Mouse (Mus musculus) limb, embryonic 10.5 days (tissue): ENCODE measurements around the gene Nkg7. TPM values are rescaled to one million over a fixed set of nuclear protein-coding genes. Genes with fewer than 3 reads are reported as not detected.

Experiments used
- DNase-seq: peaks from one replicate; pipeline ENCODE4 v3.0.0-alpha.2; 2017; ENCODE audit warnings: low spot score
- H3K27ac ChIP-seq: fragments of 300-500 bp; sonication (generic); 2 replicates; pipeline ENCODE4 v1.5.1; 2016; ENCODE audit warnings: mild to moderate bottlenecking
- H3K27me3 ChIP-seq: fragments of 300-500 bp; sonication (generic); 2 replicates; pipeline ENCODE4 v1.6.1; 2016; ENCODE audit warnings: low read depth, mild to moderate bottlenecking; ENCODE audit not compliant: poor library complexity, severe bottlenecking
- H3K36me3 ChIP-seq: fragments of 300-500 bp; sonication (generic); 2 replicates; pipeline ENCODE4 v1.6.1; 2016; ENCODE audit warnings: mild to moderate bottlenecking, moderate library complexity
- H3K4me1 ChIP-seq: fragments of 300-500 bp; sonication (generic); 2 replicates; pipeline ENCODE4 v1.6.1; 2016
- H3K4me3 ChIP-seq: fragments of 300-500 bp; sonication (generic); 2 replicates; pipeline ENCODE4 v1.5.1; 2016; ENCODE audit warnings: mild to moderate bottlenecking, moderate library complexity
- H3K9me3 ChIP-seq: fragments of 300-500 bp; sonication (generic); replicated peaks from 2 replicates; pipeline ENCODE4 v1.6.1; 2016; ENCODE audit warnings: mild to moderate bottlenecking
- WGBS: fragments of 180-500 bp; shearing (Covaris S2); methylation state at CpG from one replicate; pipeline ENCODE4 v1.1.7; 2016; 5-methylcytosine and 5-hydroxymethylcytosine counted together
- polyA plus RNA-seq: library from polyadenylated mRNA; unstranded; fragments of >200 nt; fragmentation: Nextera tagmentation; extraction: Ambion mirVana; gene quantifications from 2 replicates; pipeline ENCODE4 v1.2.1, GENCODE M21; 2016

The Nkg7 gene
- polyA plus RNA-seq, 1 experiment from 2014 or later = 0.28 TPM

GRCm38 (mm10) chr7:43452609-43453008, 15.7 kb downstream of the Nkg7 start:
- Histone ChIP-seq H3K4me1 (no peaks in the 10 kb centered on the region), H3K27me3 (no peaks in the 10 kb centered on the region), H3K36me3 (peaks cover 65% of the 10 kb centered on the region), H3K9me3 (no peaks in the 10 kb centered on the region), H3K4me3 (no peak overlapping the region), H3K27ac (no peak overlapping the region)
- 38% methylated on average over 4 of the region's 4 CpGs for WGBS
- no peak for DNase-seq

- no peaks in the 10 kb centered on the region for H3K27me3 ChIP-seq
- 85% methylated on average over 14 of the region's 14 CpGs for WGBS
- peaks cover 70% of the 10 kb centered on the region for H3K36me3 ChIP-seq
- H3K4me3 ChIP-seq = no peak overlapping the region
- DNase-seq = no peak
- no peaks in the 10 kb centered on the region for H3K9me3 ChIP-seq
- H3K4me1 ChIP-seq = no peaks in the 10 kb centered on the region
- H3K27ac ChIP-seq = no peak overlapping the region
Measured at GRCm38 (mm10) chr7:43453599-43454355, 16.9 kb downstream of the Nkg7 start.

GRCm38 (mm10) chr7:43454371-43454770, 17.5 kb downstream of the Nkg7 start:
- H3K36me3 ChIP-seq = peaks cover 70% of the 10 kb centered on the region
- DNase-seq = no peak
- H3K27me3 ChIP-seq = no peaks in the 10 kb centered on the region
- no peaks in the 10 kb centered on the region for H3K4me1 ChIP-seq
- H3K27ac ChIP-seq = no peak overlapping the region
- 92% methylated on average over 6 of the region's 6 CpGs for WGBS
- H3K9me3 ChIP-seq = no peaks in the 10 kb centered on the region
- no peak overlapping the region for H3K4me3 ChIP-seq

GRCm38 (mm10) chr7:43462851-43463250, 26.0 kb downstream of the Nkg7 start, which contains the start of gene Vsig10l:
TSS of gene Vsig10l (plus strand) at chr7:43463151.
- Histone ChIP-seq H3K4me1 (peaks cover 17% of the 10 kb centered on the region), H3K36me3 (peaks cover 2% of the 10 kb centered on the region), H3K4me3 (no peak within 1 kb of the TSS), H3K9me3 (no peaks in the 10 kb centered on the region), H3K27me3 (peaks cover 51% of the 10 kb centered on the region), H3K27ac (no peak within 1 kb of the TSS)
- no peak for DNase-seq
- 61% methylated on average over 4 of the region's 4 CpGs for WGBS

- 83% methylated on average over 7 of the region's 7 CpGs for WGBS
- no peak for DNase-seq
Measured at GRCm38 (mm10) chr7:43463976-43464375, 27.1 kb downstream of the Nkg7 start.

GRCm38 (mm10) chr7:43464864-43465343, 28.0 kb downstream of the Nkg7 start:
- peaks cover 54% of the 10 kb centered on the region for H3K27me3 ChIP-seq
- WGBS = 8% methylated on average over 35 of the region's 35 CpGs

More at GRCm38 (mm10) chr7:43463976-43464375, 27.1 kb downstream of the Nkg7 start:
- H3K4me3 ChIP-seq = no peak overlapping the region
- H3K27me3 ChIP-seq = peaks cover 54% of the 10 kb centered on the region
- H3K36me3 ChIP-seq = no peaks in the 10 kb centered on the region
- H3K27ac ChIP-seq = no peak overlapping the region
- no peaks in the 10 kb centered on the region for H3K9me3 ChIP-seq
- H3K4me1 ChIP-seq = peaks cover 17% of the 10 kb centered on the region

GRCm38 (mm10) chr7:43465344-43466098, 28.6 kb downstream of the Nkg7 start:
- Histone ChIP-seq H3K27me3 (peaks cover 54% of the 10 kb centered on the region), H3K4me1 (peaks cover 17% of the 10 kb centered on the region), H3K27ac (0 out of 2 replicates have a peak overlapping the region, but pooled peaks have one; percentile 62), H3K4me3 (peak overlapping the region; percentile 57), H3K36me3 (no peaks in the 10 kb centered on the region), H3K9me3 (no peaks in the 10 kb centered on the region)
- WGBS = 1% methylated on average over 33 of the region's 33 CpGs
- DNase-seq = peak; percentile 71

More at GRCm38 (mm10) chr7:43464864-43465343, 28.0 kb downstream of the Nkg7 start:
- H3K36me3 ChIP-seq = no peaks in the 10 kb centered on the region
- H3K4me1 ChIP-seq = peaks cover 17% of the 10 kb centered on the region
- peak overlapping the region; percentile 57 for H3K4me3 ChIP-seq
- no peaks in the 10 kb centered on the region for H3K9me3 ChIP-seq
- no peak for DNase-seq
- 0 out of 2 replicates have a peak overlapping the region, but pooled peaks have one; percentile 62 for H3K27ac ChIP-seq

GRCm38 (mm10) chr7:43466099-43466694, 29.3 kb downstream of the Nkg7 start:
- H3K4me3 ChIP-seq = peak overlapping the region; percentile 57
- peaks cover 54% of the 10 kb centered on the region for H3K27me3 ChIP-seq
- peaks cover 17% of the 10 kb centered on the region for H3K4me1 ChIP-seq
- H3K36me3 ChIP-seq = no peaks in the 10 kb centered on the region
- no peaks in the 10 kb centered on the region for H3K9me3 ChIP-seq
- 1% methylated on average over 33 of the region's 33 CpGs for WGBS
- no peak overlapping the region for H3K27ac ChIP-seq
- peak; percentile 85 for DNase-seq

GRCm38 (mm10) chr7:43470373-43470772, 33.5 kb downstream of the Nkg7 start:
- WGBS = 43% methylated on average over 8 of the region's 8 CpGs
- Histone ChIP-seq H3K36me3 (no peaks in the 10 kb centered on the region), H3K4me3 (no peak overlapping the region), H3K9me3 (no peaks in the 10 kb centered on the region), H3K27me3 (peaks cover 50% of the 10 kb centered on the region), H3K27ac (no peak overlapping the region), H3K4me1 (peaks cover 9% of the 10 kb centered on the region)
- DNase-seq = peak; percentile 66

- Histone ChIP-seq H3K27me3 (peaks cover 63% of the 10 kb centered on the region), H3K27ac (no peak overlapping the region), H3K9me3 (no peaks in the 10 kb centered on the region), H3K4me3 (no peak overlapping the region), H3K36me3 (no peaks in the 10 kb centered on the region), H3K4me1 (peaks cover 9% of the 10 kb centered on the region)
- WGBS = 7% methylated on average over 23 of the region's 23 CpGs
- no peak for DNase-seq
Measured at GRCm38 (mm10) chr7:43475706-43476105, 38.8 kb downstream of the Nkg7 start.

GRCm38 (mm10) chr7:43476376-43476775, 39.5 kb downstream of the Nkg7 start:
- Histone ChIP-seq H3K36me3 (no peaks in the 10 kb centered on the region), H3K27ac (no peak overlapping the region), H3K4me3 (peak overlapping the region; percentile 15; the same call in 1 of the 2 replicates), H3K4me1 (peaks cover 9% of the 10 kb centered on the region), H3K27me3 (peaks cover 63% of the 10 kb centered on the region), H3K9me3 (no peaks in the 10 kb centered on the region)
- 3% methylated on average over 13 of the region's 13 CpGs for WGBS
- DNase-seq = no peak

GRCm38 (mm10) chr7:43481191-43481590, 44.3 kb downstream of the Nkg7 start:
- Histone ChIP-seq H3K27me3 (peaks cover 31% of the 10 kb centered on the region), H3K4me3 (no peak overlapping the region), H3K9me3 (no peaks in the 10 kb centered on the region), H3K36me3 (no peaks in the 10 kb centered on the region), H3K27ac (no peak overlapping the region), H3K4me1 (peaks cover 14% of the 10 kb centered on the region)
- WGBS = 78% methylated on average over 3 of the region's 3 CpGs
- no peak for DNase-seq
